Mouse (Mus musculus): ENCODE results near the gene Hsbp1.

Gene Hsbp1

GRCm38 (mm10) chr8:119386988-119387387 lies 42.7 kb downstream of the Hsbp1 start:
- no peak for DNase-seq (ENCODE audit: low read depth, low spot score)

GRCm38 (mm10) chr8:119394097-119394496 lies 49.8 kb downstream of the Hsbp1 start:
- DNase-seq (ENCODE audit: low read depth, low spot score) = no peak

- DNase-seq (ENCODE audit: low read depth, low spot score) = peak; percentile 84
Measured at GRCm38 (mm10) chr8:119394524-119395026, 50.3 kb downstream of the Hsbp1 start, which contains the start of gene Mlycd. Mlycd (plus strand) TSS chr8:119394878.

- peak; percentile 41 for DNase-seq (ENCODE audit: low read depth, low spot score)
Measured at GRCm38 (mm10) chr8:119395072-119395950, 51.0 kb downstream of the Hsbp1 start.

All from forelimb bud, embryonic 11.5 days (tissue).